Mouse (Mus musculus) brain, embryonic 14.5 days (tissue): ENCODE measurements around the gene Bmi1.

Experiments
- CTCF ChIP-seq: fragments of 200-500 bp; IDR thresholded peaks from 2 replicates; pipeline ENCODE4 v1.5.1; 2012; ENCODE audit warnings: inconsistent platforms, mild to moderate bottlenecking, moderate library complexity, borderline replicate concordance; ENCODE audit not compliant: insufficient read depth, insufficient read length; ENCODE audit errors: extremely low read depth
- POLR2A ChIP-seq: fragments of 200-500 bp; IDR thresholded peaks from 2 replicates; pipeline ENCODE4 v1.6.1; 2012; ENCODE audit warnings: mild to moderate bottlenecking, inconsistent platforms, borderline replicate concordance; ENCODE audit not compliant: poor library complexity, insufficient read depth, insufficient read length, severe bottlenecking; ENCODE audit errors: extremely low read depth

DNA sequence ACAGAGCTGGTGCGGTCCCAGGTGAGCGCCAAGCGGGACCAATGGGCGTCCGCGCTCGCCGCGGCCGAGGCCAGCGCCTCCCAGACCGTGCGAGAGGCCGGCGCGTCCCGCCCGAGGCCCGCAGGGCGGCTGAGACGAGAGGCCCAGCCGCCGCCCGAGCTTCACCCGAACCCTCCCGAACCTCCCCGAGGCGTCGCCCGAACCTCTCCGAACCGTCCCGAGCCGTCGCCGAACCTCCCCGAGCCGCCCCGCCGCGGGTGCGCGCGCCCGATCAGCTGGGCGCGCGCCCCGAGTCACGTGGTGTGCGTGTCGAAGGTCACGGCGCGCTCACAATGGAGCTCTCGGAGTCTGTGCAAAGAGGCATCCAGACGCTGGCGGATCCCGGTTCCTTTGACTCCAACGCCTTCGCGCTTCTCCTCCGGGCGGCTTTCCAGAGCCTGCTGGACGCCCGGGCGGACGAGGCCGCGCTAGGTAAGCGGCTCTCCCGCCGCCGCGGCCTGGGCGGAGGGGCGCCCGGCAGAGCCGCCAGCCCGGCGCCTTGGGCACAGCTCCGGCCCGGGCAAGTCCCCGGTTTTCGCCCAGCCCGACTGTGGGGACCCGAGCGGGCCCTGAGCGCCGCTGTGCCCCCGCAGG lies 4.6 kb upstream of the Bmi1 start, which contains the start of gene Commd3:
- peak; percentile 81 for TF ChIP-seq POLR2A
- no peak for TF ChIP-seq CTCF
